Mouse (Mus musculus): ENCODE measurements around the gene Alg12.

GRCm38 (mm10) chr15:88841580-88842299 lies 22.6 kb upstream of the Alg12 start:
- TF ChIP-seq CTCF (IDR thresholded peaks at IDR 0.05; ENCODE audit: control insufficient read depth, insufficient read depth, low read length) (no peak), POLR2A (IDR thresholded peaks at IDR 0.05; ENCODE audit: borderline replicate concordance, control insufficient read depth, low read depth, low read length) (no peak)
